Mouse (Mus musculus) lung, embryonic 15.5 days (tissue): ENCODE data around the gene Fem1a. TPM values are rescaled to one million over a fixed set of nuclear protein-coding genes. Genes with fewer than 3 reads are reported as not detected.
A peak's percentile ranks its signal among the peaks of the same experiment; 100 is the strongest.

Source experiments
- ATAC-seq: fragments of 200-750 bp; cut with Nextera tagmentation; 2 replicates; pipeline ENCODE4 v1.8.0; 2017; ENCODE audit warnings: moderate number of reproducible peaks, borderline replicate concordance; ENCODE audit not compliant: low FRiP score, low TSS enrichment; ENCODE audit errors: extremely low read depth
- H3K27ac ChIP-seq: fragments of 300-500 bp; sonication (generic); 2 replicates; pipeline ENCODE4 v1.5.1; 2015; ENCODE audit warnings: moderate library complexity, mild to moderate bottlenecking, inconsistent platforms
- H3K27me3 ChIP-seq: fragments of 300-500 bp; sonication (generic); 2 replicates; pipeline ENCODE4 v1.6.1; 2015; ENCODE audit warnings: inconsistent platforms
- H3K36me3 ChIP-seq: fragments of 300-500 bp; sonication (generic); 2 replicates; pipeline ENCODE4 v1.6.1; 2015; ENCODE audit warnings: inconsistent platforms
- H3K4me1 ChIP-seq: fragments of 300-500 bp; sonication (generic); 2 replicates; pipeline ENCODE4 v1.6.1; 2015; ENCODE audit warnings: inconsistent platforms
- H3K4me2 ChIP-seq: fragments of 300-500 bp; sonication (generic); 2 replicates; pipeline ENCODE4 v1.6.1; 2015; ENCODE audit warnings: inconsistent platforms, mild to moderate bottlenecking, moderate library complexity
- H3K4me3 ChIP-seq: fragments of 300-500 bp; sonication (generic); 2 replicates; pipeline ENCODE4 v1.5.1; 2015; ENCODE audit warnings: mild to moderate bottlenecking, inconsistent platforms
- H3K9ac ChIP-seq: fragments of 300-500 bp; sonication (generic); 2 replicates; pipeline ENCODE4 v1.6.1; 2015; ENCODE audit warnings: inconsistent platforms
- H3K9me3 ChIP-seq: fragments of 300-500 bp; sonication (generic); 2 replicates; pipeline ENCODE4 v1.6.1; 2016; ENCODE audit warnings: inconsistent platforms
- WGBS: fragments of 180-500 bp; shearing (Covaris S2); methylation state at CpG from one replicate; pipeline ENCODE4 v1.1.7; 2015; 5-methylcytosine and 5-hydroxymethylcytosine counted together
- polyA plus RNA-seq: library from polyadenylated mRNA; unstranded; fragments of >200 nt; fragmentation: Nextera tagmentation; extraction: Ambion mirVana; gene quantifications from 2 replicates; pipeline ENCODE4 v1.2.1, GENCODE M21; 2015

Fem1a gene
- polyA plus RNA-seq, 1 experiment from 2014 or later: 13.3 TPM

DNA sequence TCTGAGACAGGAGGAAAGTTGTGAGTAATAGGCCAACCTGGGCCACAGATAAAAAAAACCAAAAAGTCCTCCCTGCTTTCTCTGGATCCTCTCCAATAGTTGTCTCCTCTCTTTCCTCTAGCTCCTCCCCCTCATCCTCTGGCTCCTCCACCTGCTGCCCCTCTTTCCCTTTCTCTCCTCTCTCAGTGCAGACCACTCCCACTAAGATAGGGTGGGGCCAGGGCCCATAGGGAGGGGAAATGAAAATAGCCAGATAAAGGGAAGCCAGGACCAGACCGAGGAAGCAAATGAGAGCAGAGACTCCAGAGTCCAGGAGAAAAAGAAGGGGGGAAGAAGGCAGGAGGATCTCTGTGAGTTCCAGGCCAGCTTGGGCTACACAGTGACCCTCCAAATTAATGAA lies 31.7 kb upstream of the Fem1a start:
- Histone ChIP-seq H3K27ac (no peak overlapping the region), H3K4me3 (no peak overlapping the region), H3K4me1 (0 out of 2 replicates have a peak, but pooled peaks cover 2% of the 10 kb centered on the region), H3K36me3 (no peaks in the 10 kb centered on the region), H3K4me2 (no peak overlapping the region), H3K27me3 (no peaks in the 10 kb centered on the region), H3K9me3 (no peaks in the 10 kb centered on the region), H3K9ac (no peak overlapping the region)
- ATAC-seq: no peak
- 41% methylated on average over 1 of the region's 1 CpGs for WGBS

DNA sequence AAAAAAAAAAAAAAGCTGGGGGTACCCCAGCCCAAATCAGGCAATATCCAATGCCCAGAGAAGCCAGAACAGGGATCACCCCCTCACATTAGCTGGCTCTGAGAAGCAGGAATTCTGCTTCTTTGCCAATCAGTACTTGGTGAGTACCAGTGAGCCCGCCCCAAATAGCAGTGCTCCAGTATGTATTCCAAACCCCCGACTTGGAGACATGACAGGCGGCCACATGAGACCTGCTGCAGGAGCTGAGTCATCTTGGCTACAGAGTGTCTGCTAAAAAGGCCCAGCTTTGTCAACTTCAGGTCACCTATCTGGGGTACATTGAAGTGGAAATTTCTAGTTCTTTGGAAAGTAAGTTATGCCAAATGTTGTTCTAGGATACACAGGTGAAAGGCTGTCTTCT lies 30.0 kb upstream of the Fem1a start:
- H3K4me3 ChIP-seq: no peak overlapping the region
- no peak overlapping the region for H3K9ac ChIP-seq
- H3K4me1 ChIP-seq: no peaks in the 10 kb centered on the region
- H3K9me3 ChIP-seq: no peaks in the 10 kb centered on the region
- H3K36me3 ChIP-seq: no peaks in the 10 kb centered on the region
- no peak overlapping the region for H3K27ac ChIP-seq
- no peak overlapping the region for H3K4me2 ChIP-seq
- ATAC-seq: no peak
- no peaks in the 10 kb centered on the region for H3K27me3 ChIP-seq
- WGBS: 65% methylated on average over 3 of the region's 3 CpGs

DNA sequence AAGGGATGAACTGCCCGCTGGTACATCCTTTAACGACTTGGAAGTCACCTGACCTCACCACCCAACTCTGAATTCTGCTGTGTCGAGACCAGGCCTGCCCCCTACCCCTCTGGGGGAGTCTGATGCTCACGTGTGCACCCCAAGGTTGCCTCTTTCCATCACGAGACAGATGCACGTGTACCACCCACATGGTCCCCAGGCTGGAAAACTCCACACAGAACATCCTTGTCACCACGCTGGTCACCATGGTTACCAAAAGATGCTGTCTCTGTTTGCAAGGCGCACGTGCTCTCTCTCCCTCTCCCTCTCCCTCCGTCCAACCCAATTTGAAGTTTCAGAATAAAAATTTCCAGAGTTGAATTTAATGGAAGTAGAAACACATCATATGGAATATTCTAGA lies 26.7 kb upstream of the Fem1a start:
- Histone ChIP-seq H3K4me3 (no peak overlapping the region), H3K9me3 (no peaks in the 10 kb centered on the region), H3K4me2 (no peak overlapping the region), H3K9ac (no peak overlapping the region), H3K4me1 (no peaks in the 10 kb centered on the region), H3K27me3 (no peaks in the 10 kb centered on the region), H3K27ac (no peak overlapping the region), H3K36me3 (no peaks in the 10 kb centered on the region)
- 52% methylated on average over 10 of the region's 10 CpGs for WGBS
- no peak for ATAC-seq

DNA sequence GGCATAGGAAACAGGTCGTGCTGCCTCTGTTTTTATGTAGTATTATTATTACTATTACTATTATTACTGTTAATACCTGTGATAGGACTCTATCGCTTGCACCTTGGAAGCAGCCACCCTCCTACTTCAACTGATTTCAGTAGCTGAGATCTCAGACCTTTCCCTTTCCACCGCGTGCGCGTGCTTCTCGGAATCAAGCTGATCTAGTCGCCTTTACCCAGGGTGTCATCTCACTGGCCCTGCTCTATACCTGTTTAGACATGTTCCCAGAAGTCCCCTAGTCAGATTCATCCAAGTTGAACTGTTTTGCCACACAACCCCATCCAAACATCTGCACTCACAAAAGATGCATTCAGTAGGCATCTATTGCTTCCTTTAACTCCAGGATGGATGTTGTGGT lies 23.2 kb upstream of the Fem1a start:
- 56% methylated on average over 8 of the region's 8 CpGs for WGBS

DNA sequence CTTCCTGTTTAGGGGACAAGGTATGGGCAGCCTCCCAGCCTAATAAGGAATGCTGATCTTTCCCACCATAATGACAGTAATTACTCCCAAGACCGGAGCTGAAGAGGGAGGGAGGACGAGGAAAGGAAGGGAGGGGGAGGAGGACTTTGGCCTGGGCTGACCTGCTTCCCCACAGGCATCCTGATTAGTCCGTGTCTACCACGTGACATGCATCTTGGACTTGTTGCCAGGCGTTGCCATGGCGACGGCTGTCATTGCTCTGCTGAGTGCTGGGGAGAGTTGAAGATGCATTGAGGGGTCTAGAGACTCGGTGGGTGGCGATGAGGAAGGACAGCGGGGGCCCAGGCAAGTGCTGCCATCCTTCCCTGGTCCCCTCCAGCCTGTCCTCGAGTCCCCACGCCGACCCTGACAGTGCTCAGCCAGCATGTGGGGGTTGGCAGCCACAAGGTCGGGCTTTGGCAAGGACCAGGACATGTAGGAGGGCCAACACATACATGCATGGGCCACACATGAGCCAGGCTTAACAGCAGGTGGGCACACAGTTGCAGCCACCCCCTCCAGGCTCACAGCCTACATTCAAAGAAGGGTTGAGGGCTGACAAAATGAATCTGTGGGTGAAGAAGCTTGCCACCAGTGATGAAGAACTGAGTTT lies 22.7 kb upstream of the Fem1a start:
- H3K9me3 ChIP-seq: no peaks in the 10 kb centered on the region
- H3K4me2 ChIP-seq: no peak overlapping the region
- no peak overlapping the region for H3K27ac ChIP-seq
- no peak overlapping the region for H3K4me3 ChIP-seq
- H3K4me1 ChIP-seq: no peaks in the 10 kb centered on the region
- H3K36me3 ChIP-seq: no peaks in the 10 kb centered on the region
- no peak overlapping the region for H3K9ac ChIP-seq
- H3K27me3 ChIP-seq: no peaks in the 10 kb centered on the region
- peak; percentile 59; the same call in 1 of the 2 replicates for ATAC-seq
- 4% methylated on average over 14 of the region's 14 CpGs for WGBS

More for the DNA sequence above, 23.2 kb upstream of the Fem1a start:
- ATAC-seq: no peak
- Histone ChIP-seq H3K9ac (no peak overlapping the region), H3K9me3 (no peaks in the 10 kb centered on the region), H3K36me3 (no peaks in the 10 kb centered on the region), H3K27ac (no peak overlapping the region), H3K4me2 (no peak overlapping the region), H3K4me1 (no peaks in the 10 kb centered on the region), H3K27me3 (no peaks in the 10 kb centered on the region), H3K4me3 (no peak overlapping the region)

DNA sequence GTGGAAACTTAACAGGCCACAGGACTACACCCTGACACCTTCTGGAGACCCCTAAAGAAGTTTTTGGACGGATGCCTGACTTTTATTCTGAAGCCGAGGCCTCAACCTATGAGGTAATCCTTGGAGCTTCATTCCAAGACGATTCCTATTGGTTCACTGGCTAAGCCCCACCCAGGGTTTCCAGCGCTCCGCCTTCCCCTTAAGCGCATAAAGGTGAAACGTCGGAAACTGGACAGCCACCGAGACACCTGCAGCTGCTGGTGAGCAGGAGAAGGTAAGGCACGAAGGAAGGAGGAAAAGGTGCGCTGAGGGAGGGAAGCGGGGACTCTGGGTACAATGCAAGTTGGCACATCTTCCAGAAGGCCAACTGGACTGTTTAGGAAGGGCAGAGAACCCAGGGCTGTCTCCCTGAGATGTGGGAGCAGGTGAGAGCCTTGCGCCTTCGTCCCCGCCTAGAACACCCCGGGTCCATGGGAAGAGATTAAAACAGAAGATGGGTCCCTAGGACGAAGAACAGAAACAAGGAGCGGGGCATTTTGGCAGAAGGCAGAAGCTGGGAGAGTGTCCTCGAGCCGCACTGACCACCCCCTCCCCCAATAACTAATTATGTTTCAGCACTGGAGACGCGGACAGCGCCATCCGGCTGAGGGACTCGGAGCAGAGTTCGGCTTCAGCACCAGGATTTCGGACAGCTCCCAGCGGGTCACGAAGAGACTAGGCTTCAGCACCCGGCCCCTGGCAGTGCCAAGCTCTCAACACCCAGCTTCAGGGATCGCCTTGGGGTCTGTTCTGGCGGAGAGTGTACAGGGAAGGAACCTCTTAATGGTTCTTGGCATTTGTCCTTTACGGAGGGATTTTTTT lies 14.8 kb upstream of the Fem1a start:
- Histone ChIP-seq H3K4me1 (no peaks in the 10 kb centered on the region), H3K4me3 (no peak overlapping the region), H3K36me3 (no peaks in the 10 kb centered on the region), H3K27me3 (no peaks in the 10 kb centered on the region), H3K4me2 (no peak overlapping the region), H3K27ac (no peak overlapping the region), H3K9ac (no peak overlapping the region), H3K9me3 (no peaks in the 10 kb centered on the region)
- 2% methylated on average over 33 of the region's 33 CpGs for WGBS
- ATAC-seq: peak; percentile 72; the same call in 1 of the 2 replicates

DNA sequence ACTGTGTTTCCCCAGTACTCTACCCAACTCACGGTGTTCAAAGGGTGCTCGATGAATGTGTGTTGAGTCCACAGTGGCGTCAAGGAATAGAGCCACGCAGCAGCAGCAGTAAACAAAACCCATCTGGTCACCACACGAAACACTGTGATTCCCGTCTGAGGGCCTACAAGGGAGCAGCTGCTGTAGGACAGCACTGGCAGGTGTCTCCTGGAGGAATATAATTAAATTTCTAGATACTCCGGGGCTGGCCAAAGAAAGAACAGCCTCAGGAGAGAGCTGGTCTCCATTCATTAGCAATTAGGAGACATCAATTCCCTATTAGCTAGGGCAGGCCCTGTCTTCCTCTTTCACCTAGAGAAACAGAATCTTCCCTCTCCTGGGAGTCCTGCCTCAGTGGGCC lies 11.0 kb upstream of the Fem1a start:
- Histone ChIP-seq H3K4me2 (no peak overlapping the region), H3K27ac (no peak overlapping the region), H3K9me3 (no peaks in the 10 kb centered on the region), H3K4me3 (no peak overlapping the region), H3K9ac (no peak overlapping the region), H3K36me3 (no peaks in the 10 kb centered on the region), H3K4me1 (no peaks in the 10 kb centered on the region), H3K27me3 (no peaks in the 10 kb centered on the region)
- 57% methylated on average over 7 of the region's 7 CpGs for WGBS
- ATAC-seq: no peak

DNA sequence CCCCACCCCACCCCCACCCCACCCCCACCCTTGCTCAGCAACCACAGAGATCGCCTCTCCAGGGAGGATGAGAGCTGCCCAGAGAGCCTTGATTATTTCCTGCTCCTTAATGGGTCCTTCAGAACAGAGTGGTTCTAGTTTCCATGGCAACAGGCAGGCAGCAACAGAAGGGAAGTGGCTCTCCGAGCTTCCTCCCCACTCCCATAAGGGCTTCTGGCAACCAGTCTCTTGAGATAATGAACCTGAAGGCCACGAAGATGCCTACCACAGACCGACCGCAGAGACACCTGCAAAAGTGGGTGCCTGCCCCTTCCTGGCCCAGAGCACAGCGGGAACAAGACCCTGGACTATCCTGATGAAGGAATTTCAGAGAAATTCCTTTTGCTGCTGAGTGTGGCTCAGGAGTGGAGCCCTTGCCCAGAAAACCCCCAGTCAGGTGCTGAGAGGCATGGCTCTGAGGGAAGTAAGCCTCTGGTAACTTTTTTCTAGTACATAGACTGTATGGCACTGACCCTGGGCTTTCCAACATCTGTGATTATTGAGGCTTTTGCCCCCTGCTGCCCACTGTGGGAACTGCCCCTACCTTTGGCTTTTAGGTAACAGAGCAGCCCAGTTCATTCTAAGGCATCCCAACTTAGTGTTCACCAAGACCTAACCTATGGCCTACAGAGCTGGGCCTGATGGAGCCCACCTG lies 5.3 kb upstream of the Fem1a start:
- Histone ChIP-seq H3K9ac (no peak overlapping the region), H3K36me3 (no peaks in the 10 kb centered on the region), H3K27ac (peak overlapping the region; percentile 84), H3K4me3 (no peak overlapping the region), H3K4me2 (peak overlapping the region; percentile 39; the same call in 1 of the 2 replicates), H3K27me3 (no peaks in the 10 kb centered on the region), H3K4me1 (peaks cover 11% of the 10 kb centered on the region), H3K9me3 (no peaks in the 10 kb centered on the region)
- peak; percentile 27; the same call in 1 of the 2 replicates for ATAC-seq
- WGBS: 21% methylated on average over 6 of the region's 6 CpGs

DNA sequence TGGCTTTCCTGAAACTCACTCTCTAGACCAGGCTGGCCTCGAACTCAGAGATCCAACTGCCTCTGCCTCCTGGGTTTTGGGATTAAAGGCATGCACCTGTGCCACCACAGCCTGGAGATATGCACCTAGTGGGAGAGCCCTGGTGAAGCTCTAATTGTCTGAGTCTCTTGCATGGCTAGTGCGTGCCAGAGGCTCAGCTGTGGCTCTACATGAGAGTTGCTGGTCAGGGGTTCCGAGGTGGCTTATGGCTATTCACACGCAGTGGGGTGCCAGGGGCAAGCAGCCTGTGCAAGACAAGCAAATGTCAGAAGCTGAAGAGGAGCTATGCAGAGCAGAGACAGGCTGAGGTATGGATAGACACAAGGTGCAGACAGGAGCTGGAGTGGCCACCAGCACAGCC lies 1.9 kb upstream of the Fem1a start:
- peaks cover 16% of the 10 kb centered on the region; the same call in 1 of the 2 replicates for H3K36me3 ChIP-seq
- H3K9ac ChIP-seq: no peak overlapping the region
- WGBS: 79% methylated on average over 4 of the region's 4 CpGs
- H3K4me3 ChIP-seq: no peak overlapping the region
- H3K4me2 ChIP-seq: no peak overlapping the region
- H3K27ac ChIP-seq: no peak overlapping the region
- H3K9me3 ChIP-seq: no peaks in the 10 kb centered on the region
- no peak for ATAC-seq
- peaks cover 34% of the 10 kb centered on the region for H3K4me1 ChIP-seq
- H3K27me3 ChIP-seq: no peaks in the 10 kb centered on the region

DNA sequence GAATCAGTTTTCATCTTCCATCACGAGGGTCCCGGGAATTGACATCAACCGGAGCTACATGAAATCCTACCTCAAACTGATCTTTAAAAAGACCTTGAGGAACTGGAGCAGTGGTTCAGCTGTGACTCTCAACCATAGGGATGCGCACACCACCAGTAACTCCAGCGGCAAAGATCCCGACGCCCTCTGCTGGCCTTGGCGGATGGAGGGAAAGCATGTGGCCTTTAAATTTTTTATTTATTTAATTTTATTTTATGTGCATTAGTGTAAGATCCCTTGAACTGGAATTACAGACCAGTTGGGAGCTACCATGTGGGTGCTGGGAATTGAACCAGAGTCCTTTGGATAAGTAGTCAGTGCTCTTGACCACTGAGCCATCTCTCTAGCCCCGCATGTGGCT lies 1.2 kb upstream of the Fem1a start:
- no peaks in the 10 kb centered on the region for H3K27me3 ChIP-seq
- no peak overlapping the region; the same call in 1 of the 2 replicates for H3K9ac ChIP-seq
- peak overlapping the region; percentile 72 for H3K4me3 ChIP-seq
- H3K9me3 ChIP-seq: no peaks in the 10 kb centered on the region
- peak; percentile 3; the same call in 1 of the 2 replicates for ATAC-seq
- H3K4me2 ChIP-seq: peak overlapping the region; percentile 84
- H3K36me3 ChIP-seq: peaks cover 22% of the 10 kb centered on the region; the same call in 1 of the 2 replicates
- peak overlapping the region; percentile 77 for H3K27ac ChIP-seq
- WGBS: 11% methylated on average over 9 of the region's 9 CpGs
- H3K4me1 ChIP-seq: peaks cover 37% of the 10 kb centered on the region

DNA sequence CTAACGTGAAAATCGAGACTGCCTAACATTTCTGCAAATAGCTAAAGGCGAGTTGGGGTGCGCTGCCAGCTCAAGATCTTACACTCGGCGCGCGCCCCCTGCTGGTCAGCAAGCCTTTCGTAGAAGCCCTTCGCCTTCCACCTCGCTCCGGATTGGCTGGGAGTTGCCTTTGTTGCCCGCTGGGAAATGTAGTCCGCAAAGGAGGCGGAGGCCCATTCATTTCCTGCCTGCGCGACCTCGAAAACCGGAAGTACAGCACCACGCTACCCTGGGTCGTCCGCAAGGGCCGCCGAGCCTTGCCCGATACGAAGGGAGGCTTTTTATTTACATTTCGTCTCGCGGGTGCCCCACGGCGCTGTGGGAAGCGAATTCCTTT lies 759 bp upstream of the Fem1a start:
- 0% methylated on average over 32 of the region's 32 CpGs for WGBS
- Histone ChIP-seq H3K9me3 (no peaks in the 10 kb centered on the region), H3K4me3 (peak overlapping the region; percentile 72), H3K36me3 (peaks cover 26% of the 10 kb centered on the region), H3K27me3 (no peaks in the 10 kb centered on the region), H3K9ac (peak overlapping the region; percentile 26; the same call in 1 of the 2 replicates), H3K4me1 (peaks cover 40% of the 10 kb centered on the region), H3K4me2 (peak overlapping the region; percentile 84), H3K27ac (peak overlapping the region; percentile 97)
- ATAC-seq: peak; percentile 94
